Mouse (Mus musculus): ENCODE data around the gene Igsf8. TPM values are rescaled to one million over a fixed set of nuclear protein-coding genes. Genes with fewer than 3 reads are reported as not detected.

The Igsf8 gene
- polyA plus RNA-seq, 1 experiment from 2014 or later: 104 TPM

DNA sequence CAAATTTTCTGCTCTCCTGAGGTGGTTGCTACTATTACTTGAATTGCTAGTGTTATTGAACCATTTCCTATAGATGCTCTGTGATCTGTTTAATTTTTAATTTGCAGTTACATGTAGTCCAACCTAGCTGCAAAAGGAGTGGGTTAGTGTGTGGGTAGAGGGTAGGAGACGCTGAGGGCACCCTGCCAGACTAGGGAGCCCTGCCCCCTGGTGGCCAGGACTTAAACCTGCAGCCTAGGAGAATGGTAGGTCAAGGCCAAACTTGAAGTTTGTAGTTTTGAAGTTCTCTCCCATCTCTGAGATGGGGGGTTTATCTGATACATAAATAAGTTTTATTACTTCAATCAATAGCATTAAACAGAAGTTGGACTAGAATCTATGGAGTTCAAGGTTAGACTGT is 96.1 kb downstream of the Igsf8 start:
- no peak overlapping the region for H3K4me2 ChIP-seq (ENCODE audit: low read depth, low read length, severe bottlenecking)
- H3K9me3 ChIP-seq (ENCODE audit: control insufficient read depth, low read length): no peaks in the 10 kb centered on the region
- no peak overlapping the region for H3K9ac ChIP-seq (ENCODE audit: low read length)
- no peaks in the 10 kb centered on the region for H3K36me3 ChIP-seq (ENCODE audit: control insufficient read depth, insufficient read depth, low read length)
- DNase-seq (ENCODE audit: low spot score): peak; percentile 74
- H3K27me3 ChIP-seq (ENCODE audit: control insufficient read depth, insufficient read depth, low read length): no peaks in the 10 kb centered on the region
- peaks cover 5% of the 10 kb centered on the region; the same call in 1 of the 2 replicates for H3K4me1 ChIP-seq (replicated peaks; ENCODE audit: control insufficient read depth, insufficient read depth, low read length)
- H3K4me3 ChIP-seq (ENCODE audit: low read depth, low read length): no peak overlapping the region
- H3K27ac ChIP-seq (ENCODE audit: low read depth, low read length): no peak overlapping the region
- 12% methylated on average over 1 of the region's 1 CpGs for WGBS
- peak; percentile 61; the same call in 1 of the 2 replicates for ATAC-seq (replicated peaks; ENCODE audit: low FRiP score)

DNA sequence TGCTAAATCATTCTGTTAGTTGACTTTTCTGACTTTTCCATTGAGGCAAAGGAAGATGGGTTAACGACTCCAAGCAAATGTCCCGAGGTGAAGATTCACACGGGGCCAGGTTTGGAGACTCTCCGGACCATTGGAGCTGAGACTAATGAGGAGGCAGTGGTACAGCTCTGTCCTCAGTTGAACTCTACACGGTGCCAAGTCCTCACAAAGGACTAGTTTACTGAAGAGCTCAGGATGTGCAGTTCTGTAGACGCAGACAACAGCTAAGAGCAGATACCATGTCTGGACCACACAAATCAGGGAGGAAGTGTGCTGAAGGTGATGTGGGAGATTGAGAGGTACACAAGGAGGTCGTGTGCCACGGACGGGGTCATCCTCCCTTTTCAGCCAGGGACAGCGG is 96.9 kb downstream of the Igsf8 start:
- no peak overlapping the region for H3K4me3 ChIP-seq (ENCODE audit: low read depth, low read length)
- H3K9me3 ChIP-seq (ENCODE audit: control insufficient read depth, low read length): no peaks in the 10 kb centered on the region
- H3K9ac ChIP-seq (ENCODE audit: low read length): no peak overlapping the region
- no peaks in the 10 kb centered on the region for H3K36me3 ChIP-seq (ENCODE audit: control insufficient read depth, insufficient read depth, low read length)
- ATAC-seq (replicated peaks; ENCODE audit: low FRiP score) (no peak), DNase-seq (ENCODE audit: low spot score) (no peak)
- H3K4me1 ChIP-seq (replicated peaks; ENCODE audit: control insufficient read depth, insufficient read depth, low read length): peaks cover 5% of the 10 kb centered on the region; the same call in 1 of the 2 replicates
- H3K27me3 ChIP-seq (ENCODE audit: control insufficient read depth, insufficient read depth, low read length): no peaks in the 10 kb centered on the region
- WGBS: 76% methylated on average over 10 of the region's 10 CpGs
- no peak overlapping the region for H3K4me2 ChIP-seq (ENCODE audit: low read depth, low read length, severe bottlenecking)
- no peak overlapping the region for H3K27ac ChIP-seq (ENCODE audit: low read depth, low read length)

DNA sequence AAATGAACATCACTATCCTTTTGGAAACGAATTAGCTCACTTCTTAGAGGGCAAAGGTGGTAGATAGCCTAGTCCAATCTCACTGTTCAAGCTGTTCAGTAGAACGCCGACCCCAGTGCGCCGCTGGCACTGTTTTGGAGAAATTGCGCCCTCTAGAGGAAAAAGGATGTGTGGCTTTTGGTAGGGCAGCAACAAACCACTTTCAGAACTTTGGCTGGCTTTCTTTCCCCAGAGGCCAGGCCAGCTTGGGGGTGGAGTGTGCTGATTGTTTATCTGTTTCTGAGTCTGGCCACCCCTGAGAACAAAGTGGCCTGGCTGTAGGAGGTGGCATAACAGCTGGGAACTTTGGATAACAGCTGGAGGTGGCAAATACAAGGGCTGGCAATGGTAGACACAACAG is 103.2 kb downstream of the Igsf8 start:
- 13% methylated on average over 6 of the region's 6 CpGs for WGBS
- H3K4me1 ChIP-seq (replicated peaks; ENCODE audit: control insufficient read depth, insufficient read depth, low read length): no peaks in the 10 kb centered on the region
- ATAC-seq (replicated peaks; ENCODE audit: low FRiP score) (peak; percentile 55), DNase-seq (ENCODE audit: low spot score) (no peak)
- H3K9me3 ChIP-seq (ENCODE audit: control insufficient read depth, low read length): no peaks in the 10 kb centered on the region
- H3K27ac ChIP-seq (ENCODE audit: low read depth, low read length): no peak overlapping the region
- H3K27me3 ChIP-seq (ENCODE audit: control insufficient read depth, insufficient read depth, low read length): no peaks in the 10 kb centered on the region
- H3K9ac ChIP-seq (ENCODE audit: low read length): no peak overlapping the region
- no peak overlapping the region for H3K4me3 ChIP-seq (ENCODE audit: low read depth, low read length)
- H3K36me3 ChIP-seq (ENCODE audit: control insufficient read depth, insufficient read depth, low read length): no peaks in the 10 kb centered on the region
- no peak overlapping the region for H3K4me2 ChIP-seq (ENCODE audit: low read depth, low read length, severe bottlenecking)

DNA sequence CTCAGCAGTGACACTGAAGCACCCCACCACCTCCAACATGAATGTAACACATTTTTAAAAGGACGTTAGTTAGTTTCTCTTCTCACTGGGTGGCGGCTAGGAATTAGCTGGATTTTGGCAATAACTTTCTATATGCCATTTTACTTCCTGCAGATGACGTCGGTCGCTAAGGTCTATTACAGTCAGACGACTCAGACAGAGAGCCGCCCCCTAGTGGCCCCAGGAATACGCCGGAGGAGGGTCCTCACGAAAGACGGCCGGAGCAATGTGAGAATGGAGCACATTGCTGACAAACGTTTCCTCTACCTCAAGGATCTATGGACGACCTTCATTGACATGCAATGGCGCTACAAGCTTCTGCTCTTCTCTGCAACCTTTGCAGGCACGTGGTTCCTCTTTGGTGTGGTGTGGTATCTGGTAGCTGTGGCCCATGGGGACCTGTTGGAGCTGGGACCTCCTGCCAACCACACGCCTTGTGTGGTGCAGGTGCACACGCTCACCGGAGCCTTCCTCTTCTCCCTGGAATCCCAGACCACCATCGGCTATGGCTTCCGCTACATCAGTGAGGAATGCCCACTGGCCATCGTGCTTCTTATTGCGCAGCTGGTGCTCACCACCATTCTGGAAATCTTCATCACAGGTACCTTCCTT is 107.5 kb downstream of the Igsf8 start:
- Histone ChIP-seq H3K27me3 (ENCODE audit: control insufficient read depth, insufficient read depth, low read length) (no peaks in the 10 kb centered on the region), H3K4me2 (ENCODE audit: low read depth, low read length, severe bottlenecking) (no peak overlapping the region), H3K4me1 (replicated peaks; ENCODE audit: control insufficient read depth, insufficient read depth, low read length) (no peaks in the 10 kb centered on the region), H3K36me3 (ENCODE audit: control insufficient read depth, insufficient read depth, low read length) (no peaks in the 10 kb centered on the region), H3K27ac (ENCODE audit: low read depth, low read length) (no peak overlapping the region), H3K4me3 (ENCODE audit: low read depth, low read length) (no peak overlapping the region), H3K9me3 (ENCODE audit: control insufficient read depth, low read length) (no peaks in the 10 kb centered on the region), H3K9ac (ENCODE audit: low read length) (no peak overlapping the region)
- ATAC-seq (replicated peaks; ENCODE audit: low FRiP score) (peak; percentile 40), DNase-seq (ENCODE audit: low spot score) (peak; percentile 80)
- WGBS: 32% methylated on average over 23 of the region's 23 CpGs

Other genes with a start within 250 kb of the Igsf8 start
- gene Vangl2, start 233.2 kb upstream of the Igsf8 start, polyA plus RNA-seq (2014; fragmentation: Nextera tagmentation; extraction: Ambion mirVana): 47.0 and 49.3 TPM in 2 replicates
- gene Nhlh1, start 204.1 kb upstream of the Igsf8 start, polyA plus RNA-seq (2014; fragmentation: Nextera tagmentation; extraction: Ambion mirVana): 6.0 and 7.6 TPM in 2 replicates
- gene Copa, start 179.1 kb upstream of the Igsf8 start, polyA plus RNA-seq (2014; fragmentation: Nextera tagmentation; extraction: Ambion mirVana): 182 and 187 TPM in 2 replicates
- gene Ncstn, start 178.8 kb upstream of the Igsf8 start, polyA plus RNA-seq (2014; fragmentation: Nextera tagmentation; extraction: Ambion mirVana): 107 and 117 TPM in 2 replicates
- gene Pex19, start 134.9 kb upstream of the Igsf8 start, polyA plus RNA-seq (2014; fragmentation: Nextera tagmentation; extraction: Ambion mirVana): 146 and 150 TPM in 2 replicates
- gene Dcaf8, start 113.6 kb upstream of the Igsf8 start, polyA plus RNA-seq (2014; fragmentation: Nextera tagmentation; extraction: Ambion mirVana): 116 and 118 TPM in 2 replicates
- gene Pea15a, start 54.8 kb upstream of the Igsf8 start, polyA plus RNA-seq (2014; fragmentation: Nextera tagmentation; extraction: Ambion mirVana): 371 and 409 TPM in 2 replicates
- 1.1 and 2.0 TPM in 2 replicates for gene Casq1, start 41.8 kb upstream of the Igsf8 start, polyA plus RNA-seq (2014; fragmentation: Nextera tagmentation; extraction: Ambion mirVana)
- 0.08 TPM in 1 of 2 replicates, not detected in the other for gene Atp1a4, start 3.2 kb upstream of the Igsf8 start, polyA plus RNA-seq (2014; fragmentation: Nextera tagmentation; extraction: Ambion mirVana)
- gene Atp1a2, start 36.4 kb downstream of the Igsf8 start, polyA plus RNA-seq (2014; fragmentation: Nextera tagmentation; extraction: Ambion mirVana): 1.5 and 2.1 TPM in 2 replicates
- 0.68 and 0.89 TPM in 2 replicates for gene Kcnj9, start 67.7 kb downstream of the Igsf8 start, polyA plus RNA-seq (2014; fragmentation: Nextera tagmentation; extraction: Ambion mirVana)
- 0.69 and 0.73 TPM in 2 replicates for gene Kcnj10, start 79.6 kb downstream of the Igsf8 start, polyA plus RNA-seq (2014; fragmentation: Nextera tagmentation; extraction: Ambion mirVana)
- gene Pigm, start 114.9 kb downstream of the Igsf8 start, polyA plus RNA-seq (2014; fragmentation: Nextera tagmentation; extraction: Ambion mirVana): 13.7 and 14.8 TPM in 2 replicates
- gene Slamf9, start 213.7 kb downstream of the Igsf8 start, polyA plus RNA-seq (2014; fragmentation: Nextera tagmentation; extraction: Ambion mirVana): 0.27 and 0.28 TPM in 2 replicates
- gene Igsf9, start 220.1 kb downstream of the Igsf8 start, polyA plus RNA-seq (2014; fragmentation: Nextera tagmentation; extraction: Ambion mirVana): 83.2 and 94.4 TPM in 2 replicates
- gene Tagln2, start 238.4 kb downstream of the Igsf8 start, polyA plus RNA-seq (2014; fragmentation: Nextera tagmentation; extraction: Ambion mirVana): 38.5 and 38.6 TPM in 2 replicates